In genomic region chr12:34379681-34380080, GRCm38 (mm10) we compare ENCODE assay signal across 23 mouse cellular contexts.
DNase-seq lines count a peak whose midpoint lies in the region; ATAC-seq lines count a peak whose summit lies in the region.
"Had no signal": no experiment of that assay in that cellular context is flagged by ENCODE, and none has a peak within 500 bp of the region (broad histone marks: within the 10 kb centered on the region; RNA-seq: fewer than 3 reads in every experiment).

No protein-coding gene starts in this region.

- no peak overlapping the region for H3K9ac ChIP-seq in embryonic facial prominence, embryonic 11.5 days (replicated peaks; ENCODE audit: low read length)
- H3K9ac ChIP-seq in embryonic facial prominence, embryonic 15.5 days, result no peak overlapping the region
- H3K9ac ChIP-seq: forebrain, embryonic 12.5 days; heart, embryonic 15.5 days; hindbrain, embryonic 14.5 days; intestine, embryonic 15.5 days had no signal

- H3K27ac ChIP-seq in embryonic facial prominence, embryonic 11.5 days (replicated peaks; ENCODE audit: low read depth, low read length), result no peak overlapping the region
- H3K27ac ChIP-seq in embryonic facial prominence, embryonic 15.5 days (replicated peaks), result peak overlapping the region; percentile 73
- H3K27ac ChIP-seq: forebrain, embryonic 12.5 days; gastrocnemius, adult 2 months; heart, adult 2 months; heart, embryonic 15.5 days; hindbrain, embryonic 10.5 days; hindbrain, embryonic 14.5 days; intestine, embryonic 15.5 days had no signal

- ATAC-seq in embryonic facial prominence, embryonic 11.5 days (replicated peaks; ENCODE audit: insufficient number of reproducible peaks, low FRiP score, low TSS enrichment, low read depth), result no peak
- ATAC-seq in embryonic facial prominence, embryonic 15.5 days (ENCODE audit: insufficient number of reproducible peaks, low FRiP score, low TSS enrichment, low read depth), result peak; percentile 43; the same call in 1 of the 2 replicates
- no peak for ATAC-seq in CD4-positive, CD25-positive, alpha-beta regulatory T cell, adult 4 months
- ATAC-seq: forebrain, embryonic 16.5 days; intestine, embryonic 15.5 days had no signal

- H3K4me2 ChIP-seq in embryonic facial prominence, embryonic 11.5 days (ENCODE audit: low read depth, low read length), result no peak overlapping the region
- H3K4me2 ChIP-seq in embryonic facial prominence, embryonic 15.5 days (replicated peaks), result no peak overlapping the region
- H3K4me2 ChIP-seq: forebrain, embryonic 12.5 days; heart, embryonic 11.5 days; heart, embryonic 15.5 days; hindbrain, embryonic 14.5 days; intestine, embryonic 15.5 days had no signal

- no peaks in the 10 kb centered on the region for H3K36me3 ChIP-seq in embryonic facial prominence, embryonic 11.5 days (replicated peaks; ENCODE audit: control insufficient read depth, insufficient read depth, low read depth, low read length)
- no peaks in the 10 kb centered on the region for H3K36me3 ChIP-seq in embryonic facial prominence, embryonic 15.5 days
- H3K36me3 ChIP-seq: forebrain, embryonic 12.5 days; heart, embryonic 15.5 days; hindbrain, embryonic 10.5 days; intestine, embryonic 15.5 days had no signal

- peak; percentile 7 for DNase-seq in embryo, embryonic 11.5 days (ENCODE audit: low read depth, low spot score)
- peak; percentile 64 for DNase-seq in embryonic facial prominence, embryonic 11.5 days (ENCODE audit: low spot score)
- DNase-seq in mesoderm, embryonic 11.5 days (ENCODE audit: low read depth, low spot score), result peak; percentile 61
- no peak for DNase-seq in heart, postnatal 36 days
- DNase-seq in gastrocnemius, postnatal 25 days, result no peak
- DNase-seq: adrenal gland, postnatal 10 days; B cell, adult 2 months; cerebellum, adult 11-12 months; cerebellum, adult 9-10 months; cerebellum, postnatal 36 days; gastrocnemius, adult 2 months; heart, adult 2 months; heart, postnatal 14 days; kidney, adult 18-20 months had no signal

- no peak overlapping the region for H3K4me3 ChIP-seq in embryonic facial prominence, embryonic 11.5 days (ENCODE audit: low read depth, low read length)
- H3K4me3 ChIP-seq in embryonic facial prominence, embryonic 15.5 days (replicated peaks), result no peak overlapping the region
- H3K4me3 ChIP-seq: forebrain, embryonic 12.5 days; gastrocnemius, adult 2 months; heart, adult 2 months; heart, embryonic 15.5 days; hindbrain, embryonic 10.5 days; intestine, embryonic 15.5 days had no signal

- no peaks in the 10 kb centered on the region for H3K27me3 ChIP-seq in embryonic facial prominence, embryonic 11.5 days (ENCODE audit: control insufficient read depth, insufficient read depth, low read length)
- H3K27me3 ChIP-seq in embryonic facial prominence, embryonic 15.5 days, result no peaks in the 10 kb centered on the region
- H3K27me3 ChIP-seq: forebrain, embryonic 12.5 days; heart, embryonic 15.5 days; intestine, embryonic 15.5 days had no signal

- 45% methylated on average over 1 of the region's 1 CpGs for WGBS in embryonic facial prominence, embryonic 11.5 days
- 50% methylated on average over 1 of the region's 1 CpGs for WGBS in embryonic facial prominence, embryonic 15.5 days

- H3K9me3 ChIP-seq in embryonic facial prominence, embryonic 11.5 days (replicated peaks; ENCODE audit: control insufficient read depth, low read length), result no peaks in the 10 kb centered on the region
- no peaks in the 10 kb centered on the region for H3K9me3 ChIP-seq in embryonic facial prominence, embryonic 15.5 days (replicated peaks)
- H3K9me3 ChIP-seq: forebrain, embryonic 12.5 days; heart, embryonic 15.5 days; hindbrain, embryonic 10.5 days; intestine, embryonic 15.5 days had no signal

- intact Hi-C loops in heart, postnatal 36 days (cut with DNase I), result no loop called here

- H3K4me1 ChIP-seq in embryonic facial prominence, embryonic 11.5 days (ENCODE audit: control insufficient read depth, insufficient read depth, low read length), result no peaks in the 10 kb centered on the region
- no peaks in the 10 kb centered on the region for H3K4me1 ChIP-seq in embryonic facial prominence, embryonic 15.5 days
- H3K4me1 ChIP-seq: forebrain, embryonic 12.5 days; heart, embryonic 15.5 days; intestine, embryonic 15.5 days had no signal

Comparison
In these comparisons a context has a peak if more than half of its experiments do, and no peak if none do; other contexts are left out.
1. DNase-seq: peak in embryo, embryonic 11.5 days (single experiment), embryonic facial prominence, embryonic 11.5 days (single experiment) and mesoderm, embryonic 11.5 days (single experiment); none in heart, postnatal 36 days (0 of 2) and gastrocnemius, postnatal 25 days (single experiment).